Mouse (Mus musculus) small intestine, adult 2 months (tissue): ENCODE results near the gene Nckap5.

Experiments
- CTCF ChIP-seq: fragments of 200-500 bp; IDR thresholded peaks from 2 replicates; pipeline ENCODE4 v1.5.1; 2012; ENCODE audit warnings: low read depth, mild to moderate bottlenecking, control low read depth, inconsistent platforms, low read length, moderate library complexity, mixed read lengths; ENCODE audit not compliant: insufficient replicate concordance, insufficient read length; ENCODE audit errors: extremely low read depth
- POLR2A ChIP-seq: fragments of 200-500 bp; IDR thresholded peaks from 2 replicates; pipeline ENCODE4 v1.6.1; 2012; ENCODE audit warnings: low read depth, mild to moderate bottlenecking, control low read depth, inconsistent platforms, low read length, moderate library complexity

DNA sequence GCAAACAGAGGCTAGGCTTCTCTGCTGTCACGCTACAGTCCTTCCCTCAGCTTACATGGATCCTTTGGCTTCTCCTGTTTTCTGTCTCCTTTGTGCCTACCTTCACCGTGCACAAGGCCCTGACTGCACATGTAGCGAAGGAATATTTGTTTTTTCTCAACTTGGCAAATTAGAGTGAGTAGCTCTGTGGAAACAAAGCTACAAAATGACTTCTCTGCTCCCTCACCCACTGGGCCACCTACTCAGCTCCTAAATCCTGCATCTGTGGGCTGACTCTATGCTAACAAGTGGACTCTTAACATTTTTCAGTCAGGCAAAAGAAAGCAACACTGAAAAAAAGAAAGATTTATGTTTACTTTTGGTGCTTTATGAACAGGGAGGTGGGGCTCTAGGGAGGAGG is 856.0 kb downstream of the Nckap5 start:
- TF ChIP-seq POLR2A = no peak
- TF ChIP-seq CTCF = no peak
